Mouse (Mus musculus) mesoderm, embryonic 11.5 days (tissue): ENCODE measurements at regions not wholly inside any gene's neighbourhood (a gene's known extent, or its start where the extent isn't known, plus 50 kb on each side); places are given as distances from the start of the nearest gene placed in this dataset.
"Not testable (repeated sequence)": the region's sequence is repeated elsewhere in the genome, so short reads cannot be mapped to it uniquely, and the experiment has no call there.

Experiments used
- DNase-seq: peaks from one replicate; pipeline ENCODE4 v3.0.0-alpha.2; 2012; ENCODE audit warnings: low read depth, low spot score

GRCm38 (mm10) chr3:57963965-57964364 is 116.1 kb upstream of the Pfn2 start:
- DNase-seq: no peak

GRCm38 (mm10) chr3:57970614-57971013 is 122.7 kb upstream of the Pfn2 start:
- DNase-seq: not testable (repeated sequence)

DNA sequence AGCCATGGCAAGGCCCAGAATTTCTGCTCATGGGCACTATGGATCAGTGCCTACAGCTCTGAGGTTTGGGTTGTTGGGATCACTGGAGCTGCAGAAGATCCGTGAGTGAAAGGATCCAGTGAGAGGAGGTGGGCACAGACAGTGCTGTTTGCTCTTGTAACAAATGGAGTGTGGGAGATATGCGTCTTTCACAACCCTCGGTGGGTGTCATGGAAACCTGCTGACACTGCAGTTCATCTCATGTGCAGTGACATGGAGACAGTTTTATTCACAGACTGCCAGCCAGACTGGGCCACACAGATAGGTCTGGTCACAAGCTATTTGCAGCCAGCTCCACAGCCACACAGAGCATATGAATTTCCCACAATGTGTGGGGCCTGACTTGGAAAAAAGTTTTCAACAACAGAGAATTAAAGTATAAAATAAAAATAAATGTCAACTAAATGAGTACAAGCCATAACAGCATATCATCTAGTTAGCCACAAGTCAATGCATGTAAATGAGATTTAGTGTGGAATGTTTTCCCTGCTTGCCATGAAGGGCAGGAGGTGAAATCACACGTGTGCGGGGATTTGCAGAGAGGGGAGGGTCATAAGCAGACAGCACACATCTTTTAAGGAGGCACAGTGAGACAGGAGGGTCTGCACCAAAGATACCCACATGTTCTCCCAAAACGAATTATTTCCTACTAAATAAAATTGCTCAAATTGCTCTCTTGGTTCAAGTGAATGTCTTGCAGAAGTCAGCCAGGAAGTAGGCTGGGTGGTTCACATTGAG is 124.8 kb upstream of the Pfn2 start:
- DNase-seq: peak; percentile 47

DNA sequence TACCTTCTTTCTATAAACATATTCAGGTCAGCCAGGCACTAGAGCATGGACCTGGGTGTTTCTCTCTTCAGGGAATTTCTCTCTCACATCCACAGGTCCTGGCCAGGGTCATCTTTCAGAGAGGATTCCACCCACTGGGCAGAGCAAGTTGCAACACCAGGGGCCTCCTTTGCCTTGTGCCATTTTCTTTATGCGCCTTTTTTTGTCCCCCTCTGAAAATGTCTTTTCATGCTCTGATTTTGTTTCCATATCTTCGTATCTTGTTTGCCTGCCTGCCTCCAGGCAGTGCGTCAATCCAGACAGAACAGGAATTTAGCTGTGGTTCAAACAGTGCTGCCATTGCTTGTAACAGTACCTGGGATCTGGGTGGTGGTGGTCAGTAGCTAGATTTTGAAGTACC is 125.7 kb upstream of the Pfn2 start:
- DNase-seq: no peak

DNA sequence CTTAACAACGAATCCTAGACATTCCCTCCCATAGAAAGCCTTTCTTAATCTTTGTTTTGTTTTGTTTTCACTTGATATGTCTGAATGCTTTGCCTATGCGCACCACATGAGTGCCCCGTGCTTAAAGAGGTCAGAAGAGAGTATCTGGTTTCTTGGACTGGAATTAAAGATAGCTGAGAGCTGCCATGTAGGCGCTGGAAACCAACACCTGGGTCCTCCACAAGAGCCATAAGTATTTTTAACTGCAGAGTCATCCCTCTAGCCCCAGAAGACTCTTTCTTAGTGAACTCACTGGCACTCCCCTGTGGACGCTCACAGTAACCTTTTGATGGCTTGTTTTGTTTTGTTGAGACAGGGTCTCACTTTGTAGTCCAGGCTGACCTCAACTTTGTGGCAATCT is 127.5 kb upstream of the Pfn2 start:
- no peak for DNase-seq

DNA sequence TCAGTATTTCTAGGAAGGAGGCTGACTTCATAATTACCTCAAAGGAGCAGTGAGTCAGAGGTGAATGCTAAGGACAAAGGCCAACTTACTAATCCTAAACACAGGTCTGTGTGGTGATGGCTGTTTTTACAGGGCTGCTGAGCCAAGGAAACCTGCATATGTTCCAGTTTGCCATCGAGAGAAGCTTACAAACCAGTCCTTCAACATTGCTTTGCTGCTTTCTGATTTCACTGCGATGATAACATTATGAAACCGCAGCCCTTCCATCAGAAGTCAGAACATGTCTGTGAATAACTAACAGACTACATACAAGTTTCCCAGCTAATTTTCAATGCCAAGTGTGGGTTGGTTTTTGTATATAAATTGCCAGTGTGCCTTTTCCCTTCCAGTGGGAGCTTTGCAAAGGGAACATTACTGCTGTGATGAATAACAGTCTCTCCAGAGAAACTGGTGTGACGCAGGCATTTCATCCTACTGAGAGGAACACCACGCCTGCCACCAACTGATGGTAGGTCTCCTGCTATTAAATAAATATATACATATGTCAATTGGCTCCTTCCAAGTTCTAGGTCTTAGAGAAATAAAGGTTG is 128.9 kb upstream of the Pfn2 start:
- no peak for DNase-seq

DNA sequence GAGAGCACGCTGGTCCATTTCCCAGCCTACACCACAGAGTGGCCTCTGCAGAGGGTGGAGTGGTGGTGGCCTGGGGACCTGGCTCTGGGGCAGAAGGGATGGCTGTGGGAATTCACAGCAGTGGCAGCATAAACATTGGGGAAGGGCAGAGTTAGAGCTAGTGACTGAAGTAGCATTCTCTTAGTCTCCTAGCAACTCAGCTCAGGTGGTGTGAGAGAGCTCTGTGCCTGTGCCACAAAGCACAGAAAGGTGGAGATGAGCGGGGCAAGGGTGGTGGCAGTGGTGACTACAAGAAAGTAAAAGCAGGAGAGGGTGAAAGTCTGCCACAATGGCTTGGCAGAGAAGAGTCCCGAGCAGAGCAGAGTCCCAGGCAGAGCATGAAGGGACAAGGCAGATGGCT is 140.3 kb upstream of the Pfn2 start:
- DNase-seq: no peak

DNA sequence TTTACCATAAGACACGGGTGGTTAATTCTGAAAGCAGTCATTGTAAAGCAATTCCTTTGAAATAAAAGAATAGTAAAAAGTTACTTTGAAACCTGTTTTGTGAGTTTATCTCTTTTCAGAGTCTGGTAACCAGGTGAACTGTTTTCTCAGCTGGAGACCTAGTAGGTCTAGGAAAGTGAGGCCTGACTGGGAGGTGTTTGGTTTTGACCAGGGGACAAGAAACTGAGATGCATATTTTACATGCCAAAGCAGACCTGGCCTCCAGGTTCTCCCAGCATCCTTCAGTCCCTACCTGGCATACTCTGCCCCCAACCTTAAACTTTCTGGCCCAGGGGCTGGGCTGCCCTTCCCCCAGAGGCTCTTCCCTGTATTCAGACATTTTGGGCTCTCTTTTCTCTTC is 142.9 kb upstream of the Pfn2 start:
- DNase-seq: no peak

DNA sequence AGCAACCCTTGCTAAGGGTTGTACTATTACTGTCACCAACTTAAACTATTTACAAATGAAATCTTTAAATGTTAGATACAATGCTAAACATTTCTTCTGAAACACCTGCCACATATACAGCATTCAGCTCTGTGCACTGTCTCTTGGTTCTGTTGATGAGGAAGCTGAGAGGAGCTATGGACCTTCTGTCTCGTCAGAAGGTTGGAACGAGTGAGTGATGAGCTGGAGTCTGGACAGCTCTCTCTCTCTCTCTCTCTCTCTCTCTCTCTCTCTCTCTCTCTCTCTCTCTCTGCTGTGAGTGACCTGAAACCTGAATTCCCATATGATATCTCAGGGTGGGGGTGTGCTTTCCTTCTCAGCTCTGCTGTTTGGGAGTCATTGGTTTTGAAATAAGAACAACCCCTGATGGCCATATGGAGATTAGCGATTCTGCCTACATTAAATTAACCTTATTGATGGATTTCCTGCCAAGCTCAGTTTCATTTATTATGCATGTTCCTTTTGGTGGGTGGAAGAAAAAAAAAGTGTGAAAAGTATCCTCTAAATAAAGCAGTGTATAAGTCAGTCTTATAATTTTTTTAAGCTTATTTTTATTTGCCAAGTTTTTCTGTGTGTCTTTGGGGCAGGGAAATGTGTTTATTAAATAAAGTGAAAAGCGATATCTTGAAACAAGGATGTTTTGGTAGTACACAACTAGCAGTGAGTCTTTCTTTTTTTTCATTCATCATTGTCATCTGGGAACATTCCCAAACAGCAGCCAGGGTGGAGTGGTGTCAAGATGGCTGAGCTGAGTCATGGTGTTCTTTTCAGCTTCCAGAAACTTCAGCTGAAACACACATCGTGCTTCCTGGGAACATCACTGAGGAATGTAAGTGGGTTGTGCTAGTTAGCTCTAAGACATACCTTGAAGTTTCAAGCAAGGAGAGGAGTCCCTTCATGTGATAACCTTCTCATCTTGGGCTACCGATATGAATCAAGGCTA is 150.5 kb upstream of the Pfn2 start:
- no peak for DNase-seq

DNA sequence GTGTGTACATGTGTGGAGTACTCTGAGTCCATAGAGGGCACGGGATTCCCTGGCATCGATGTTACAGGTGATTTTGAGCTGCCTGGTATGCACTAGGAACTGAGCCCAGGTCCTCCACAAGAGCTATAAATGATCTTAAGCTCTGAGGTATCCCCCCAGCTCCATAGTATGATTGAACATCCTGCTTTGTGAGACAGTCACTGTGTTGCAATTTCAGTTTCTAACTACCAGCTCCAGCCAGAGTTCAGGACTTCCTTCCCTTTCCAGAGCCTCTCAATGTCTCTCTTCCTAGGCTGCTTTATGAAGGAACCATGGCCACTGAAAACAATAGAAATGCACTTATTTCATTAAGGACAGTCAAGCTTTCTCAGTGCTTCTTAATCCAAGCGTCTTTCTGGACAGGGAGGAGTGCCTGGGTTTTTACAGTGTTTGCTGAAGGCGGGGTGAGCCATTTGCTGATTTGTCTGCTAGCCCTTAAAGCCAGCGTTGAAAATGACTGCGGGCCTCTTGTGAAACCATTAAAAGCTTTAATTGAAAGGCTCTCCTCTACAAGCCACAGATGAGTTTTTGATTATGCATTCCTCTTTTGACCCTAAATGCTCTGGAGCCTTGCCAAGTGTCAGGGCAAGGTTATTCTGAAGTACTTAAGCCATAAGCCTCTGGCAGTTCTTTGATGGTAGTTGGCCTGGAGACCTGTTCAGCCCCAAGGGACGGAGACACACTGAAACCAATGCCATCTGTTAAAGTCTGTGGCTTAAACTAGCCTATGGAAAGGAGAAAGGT is 155.1 kb upstream of the Pfn2 start:
- peak; percentile 77 for DNase-seq

DNA sequence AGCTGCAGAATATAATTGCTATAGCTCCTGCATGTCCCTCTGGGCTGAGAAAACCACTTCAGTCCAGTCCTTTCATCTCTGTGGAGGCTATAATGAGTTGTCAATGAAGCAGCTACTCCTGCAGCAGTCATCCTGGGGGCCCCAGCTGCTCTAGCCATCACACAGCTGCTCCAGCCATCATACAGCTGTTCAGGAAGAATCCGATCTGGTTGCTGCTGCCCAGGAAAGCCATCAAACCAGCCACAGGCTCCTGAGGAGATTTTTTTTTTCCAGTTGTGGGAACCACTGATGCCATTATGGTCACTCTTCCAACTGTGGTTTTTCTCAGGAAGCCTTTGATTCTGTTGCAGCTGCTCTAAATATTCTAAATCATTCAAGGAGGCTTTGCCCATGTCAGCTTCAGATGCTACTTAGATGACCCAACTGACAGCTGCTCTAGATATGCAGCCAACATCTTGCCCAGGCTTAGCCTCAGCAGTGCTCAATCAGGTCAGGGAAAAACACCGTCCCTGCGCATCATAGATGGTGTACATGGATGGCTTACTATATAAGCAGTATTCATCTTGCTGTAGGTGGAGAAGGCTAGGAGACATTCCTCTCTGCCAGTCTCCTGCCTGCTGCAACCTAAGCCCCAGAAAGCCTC is 177.0 kb upstream of the Pfn2 start:
- DNase-seq: peak; percentile 54

- no peak for DNase-seq
Measured at GRCm38 (mm10) chr3:58049618-58050017, 201.7 kb upstream of the Pfn2 start.

- no peak for DNase-seq
Measured at GRCm38 (mm10) chr3:58054726-58055125, 206.8 kb upstream of the Pfn2 start.

DNA sequence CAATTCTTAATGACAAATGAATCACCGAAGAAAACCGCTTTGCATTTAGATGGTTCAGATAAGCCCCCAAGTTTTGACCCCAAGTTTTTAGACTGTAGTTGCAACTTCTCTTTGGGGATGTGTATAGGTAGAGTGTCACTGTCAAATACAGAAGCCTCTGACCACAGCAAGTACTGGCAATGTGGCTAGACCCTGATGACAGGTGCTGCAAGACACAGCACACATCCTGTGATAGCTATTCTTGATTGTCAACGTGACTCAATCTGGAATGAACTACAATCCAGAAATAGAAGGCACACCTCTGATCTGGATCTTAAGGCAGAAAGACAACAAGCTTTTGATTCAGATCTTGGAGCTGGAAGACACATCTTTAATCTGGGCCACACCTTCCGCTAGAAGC is 207.3 kb upstream of the Pfn2 start:
- no peak for DNase-seq

DNA sequence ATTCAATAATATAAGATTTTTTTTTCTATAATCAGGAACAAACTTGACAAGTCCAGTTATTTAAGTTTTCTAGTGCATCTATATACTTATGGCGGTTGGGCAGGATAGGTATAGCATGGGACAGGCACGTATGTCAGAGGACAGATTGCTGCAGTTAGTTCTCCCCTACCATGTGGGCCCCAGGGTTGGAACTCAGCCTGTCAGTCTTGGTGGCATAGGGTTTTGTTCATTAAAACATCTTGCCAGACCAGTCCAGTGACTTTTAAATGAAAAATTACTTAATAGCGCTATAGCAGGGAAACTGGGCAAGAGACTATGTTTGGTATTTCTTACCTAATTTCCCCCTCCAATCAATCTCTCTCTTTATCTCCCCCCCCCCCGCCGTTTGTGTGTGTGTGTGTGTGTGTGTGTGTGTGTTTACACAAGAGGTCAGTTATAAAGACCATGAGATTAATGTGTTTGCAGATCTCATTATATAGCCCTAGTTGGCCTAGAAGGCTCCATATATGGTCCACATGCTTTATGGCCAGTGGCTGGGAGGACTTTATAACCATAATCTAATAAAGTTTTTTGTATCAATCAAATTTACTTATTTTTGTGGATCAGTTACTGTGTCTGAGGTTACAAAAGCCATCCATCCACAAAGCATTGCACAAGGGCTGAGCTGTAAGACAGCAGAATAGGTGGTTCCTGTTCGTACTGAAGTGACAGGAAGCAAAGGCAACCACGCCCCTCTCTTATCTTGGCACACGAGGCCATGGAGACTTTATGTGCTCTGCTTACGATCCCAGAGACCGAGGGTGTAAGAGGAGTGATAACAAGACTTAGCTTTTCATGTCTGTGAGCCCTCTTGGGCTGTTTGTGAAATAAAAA is 208.5 kb upstream of the Pfn2 start:
- no peak for DNase-seq

DNA sequence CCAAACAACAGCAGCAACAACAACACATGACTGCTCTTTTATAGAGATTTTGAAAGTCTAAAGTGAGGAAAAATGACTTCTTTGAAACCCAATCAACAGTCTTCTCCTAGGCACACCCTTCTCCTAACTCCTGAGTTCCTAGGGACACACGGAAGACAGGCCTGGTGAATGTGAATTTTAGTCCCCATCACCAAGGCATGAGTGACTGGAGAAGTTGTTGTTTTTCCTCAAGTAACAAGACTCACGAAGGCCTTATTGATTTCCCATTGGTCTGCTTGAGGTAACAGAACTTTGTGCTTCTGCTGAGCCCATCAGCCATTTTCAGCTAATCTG is 209.2 kb upstream of the Pfn2 start:
- no peak for DNase-seq

DNA sequence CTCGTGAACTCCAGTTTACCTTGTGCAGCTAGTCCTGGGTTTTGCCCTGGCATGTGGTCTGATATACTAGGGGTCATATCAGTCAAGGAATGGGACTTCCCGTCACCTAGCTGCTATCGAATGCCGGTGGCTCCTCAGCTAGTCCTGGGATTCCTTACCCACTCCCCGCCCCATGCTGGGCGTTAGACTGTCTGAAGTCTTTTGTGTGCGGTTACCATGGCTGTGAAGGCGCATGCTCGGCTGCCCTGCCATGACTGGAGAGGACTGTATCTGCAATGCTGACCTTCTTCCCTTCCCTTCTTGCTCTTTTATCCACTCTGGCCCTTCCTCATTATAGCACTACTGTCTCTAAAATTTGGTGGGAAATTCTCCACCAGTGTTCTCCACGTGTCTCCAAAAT is 210.3 kb upstream of the Pfn2 start:
- peak; percentile 24 for DNase-seq

GRCm38 (mm10) chr3:58063852-58064549 is 216.1 kb upstream of the Pfn2 start:
- DNase-seq: no peak

DNA sequence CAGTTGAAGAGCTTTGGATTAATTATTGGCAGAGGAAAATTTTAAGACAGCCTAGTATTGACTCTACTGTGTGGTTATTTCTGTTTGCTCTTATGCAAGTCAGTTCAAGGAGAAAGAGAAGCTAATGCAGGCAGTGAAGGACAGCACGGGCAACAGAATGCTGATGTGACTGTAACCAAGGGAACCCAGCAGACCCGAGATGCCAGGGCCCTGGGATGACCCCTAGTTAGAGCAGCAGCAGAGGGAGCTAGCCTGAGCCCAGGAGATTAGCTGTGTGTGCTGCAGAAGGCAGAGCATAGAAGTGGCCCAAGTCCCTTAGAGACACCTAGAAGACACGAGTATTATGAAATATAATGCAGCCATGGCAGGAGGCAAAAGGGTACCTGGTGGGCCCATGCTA is 223.7 kb upstream of the Pfn2 start:
- no peak for DNase-seq
